Mouse (Mus musculus) embryonic facial prominence, embryonic 14.5 days (tissue): Measurements from ENCODE around the gene Sall1. TPM values are rescaled to one million over a fixed set of nuclear protein-coding genes. Genes with fewer than 3 reads are reported as not detected.

Source experiments
- ATAC-seq: fragments of 200-750 bp; cut with Nextera tagmentation; 2 replicates; pipeline ENCODE4 v1.8.0; 2017; ENCODE audit warnings: low read depth, moderate number of reproducible peaks, moderate TSS enrichment
- DNase-seq: peaks from one replicate; pipeline ENCODE4 v3.0.0-alpha.2; 2015; ENCODE audit warnings: low spot score
- H3K27ac ChIP-seq: fragments of 300-500 bp; sonication (generic); replicated peaks from 2 replicates; pipeline ENCODE4 v1.5.1; 2014; ENCODE audit warnings: low read depth, mild to moderate bottlenecking, low read length, moderate library complexity
- H3K27me3 ChIP-seq: fragments of 300-500 bp; sonication (generic); replicated peaks from 2 replicates; pipeline ENCODE4 v1.6.1; 2014; ENCODE audit warnings: low read length; ENCODE audit not compliant: control insufficient read depth, insufficient read depth
- H3K36me3 ChIP-seq: fragments of 300-500 bp; sonication (generic); 2 replicates; pipeline ENCODE4 v1.6.1; 2014; ENCODE audit warnings: low read length, mixed read lengths; ENCODE audit not compliant: control insufficient read depth, insufficient read depth
- H3K4me1 ChIP-seq: fragments of 300-500 bp; sonication (generic); 2 replicates; pipeline ENCODE4 v1.6.1; 2014; ENCODE audit warnings: antibody characterized with exemption, low read length; ENCODE audit not compliant: control insufficient read depth, insufficient read depth
- H3K4me2 ChIP-seq: fragments of 300-500 bp; sonication (generic); 2 replicates; pipeline ENCODE4 v1.6.1; 2014; ENCODE audit warnings: low read depth, mild to moderate bottlenecking, low read length, moderate library complexity, mixed read lengths
- H3K4me3 ChIP-seq: fragments of 300-500 bp; sonication (generic); 2 replicates; pipeline ENCODE4 v1.5.1; 2014; ENCODE audit warnings: low read depth, mild to moderate bottlenecking, low read length
- H3K9ac ChIP-seq: fragments of 300-500 bp; sonication (generic); 2 replicates; pipeline ENCODE4 v1.6.1; 2014; ENCODE audit warnings: low read depth, mild to moderate bottlenecking, low read length, moderate library complexity, mixed read lengths
- H3K9me3 ChIP-seq: fragments of 300-500 bp; sonication (generic); 2 replicates; pipeline ENCODE4 v1.6.1; 2016; ENCODE audit warnings: low read length; ENCODE audit not compliant: control insufficient read depth
- WGBS: fragments of 180-500 bp; shearing (Covaris S2); extraction: QIAGEN DNeasy Blood & Tissue Kit; methylation state at CpG from one replicate; pipeline ENCODE4 v1.1.7; 2014; 5-methylcytosine and 5-hydroxymethylcytosine counted together
- polyA plus RNA-seq: library from polyadenylated mRNA; unstranded; fragments of >200 nt; fragmentation: Nextera tagmentation; extraction: Ambion mirVana; gene quantifications from 2 replicates; pipeline ENCODE4 v1.2.1, GENCODE M21; 2014

The Sall1 gene
- polyA plus RNA-seq, 1 experiment from 2014 or later, result 1.3 TPM

- DNase-seq (no peak), ATAC-seq (no peak)
- no peaks in the 10 kb centered on the region for H3K9me3 ChIP-seq
- no peaks in the 10 kb centered on the region for H3K36me3 ChIP-seq
- H3K4me1 ChIP-seq, result no peaks in the 10 kb centered on the region
- peak overlapping the region; percentile 86 for H3K4me2 ChIP-seq
- peaks cover 95% of the 10 kb centered on the region for H3K27me3 ChIP-seq
- H3K4me3 ChIP-seq, result peak overlapping the region; percentile 50
- peak overlapping the region; percentile 70 for H3K9ac ChIP-seq
- H3K27ac ChIP-seq, result peak overlapping the region; percentile 58
- WGBS, result 0% methylated on average over 29 of the region's 35 CpGs
These were observed 1.9 kb downstream of the Sall1 start for GRCm38 (mm10) chr8:89042118-89042460.

GRCm38 (mm10) chr8:89041421-89042117 lies 2.4 kb downstream of the Sall1 start:
- peaks cover 95% of the 10 kb centered on the region for H3K27me3 ChIP-seq
- DNase-seq, result no peak

GRCm38 (mm10) chr8:89040751-89041420 lies 3.1 kb downstream of the Sall1 start:
- peak overlapping the region; percentile 86 for H3K4me2 ChIP-seq
- 6% methylated on average over 37 of the region's 40 CpGs for WGBS
- no peaks in the 10 kb centered on the region for H3K36me3 ChIP-seq
- peaks cover 93% of the 10 kb centered on the region for H3K27me3 ChIP-seq
- H3K27ac ChIP-seq, result no peak overlapping the region
- no peaks in the 10 kb centered on the region for H3K4me1 ChIP-seq
- no peak for DNase-seq
- no peak for ATAC-seq
- peak overlapping the region; percentile 46 for H3K9ac ChIP-seq
- H3K9me3 ChIP-seq, result no peaks in the 10 kb centered on the region
- H3K4me3 ChIP-seq, result peak overlapping the region; percentile 50

More at GRCm38 (mm10) chr8:89041421-89042117, 2.4 kb downstream of the Sall1 start:
- no peaks in the 10 kb centered on the region for H3K4me1 ChIP-seq
- H3K4me2 ChIP-seq, result peak overlapping the region; percentile 86
- peak overlapping the region; percentile 70 for H3K9ac ChIP-seq
- WGBS, result under 1% methylated on average over 54 of the region's 55 CpGs
- no peaks in the 10 kb centered on the region for H3K9me3 ChIP-seq
- no peaks in the 10 kb centered on the region for H3K36me3 ChIP-seq
- H3K27ac ChIP-seq, result peak overlapping the region; percentile 58
- ATAC-seq, result no peak
- peak overlapping the region; percentile 50 for H3K4me3 ChIP-seq

GRCm38 (mm10) chr8:89039890-89040289 lies 4.1 kb downstream of the Sall1 start:
- Histone ChIP-seq H3K4me3 (no peak overlapping the region), H3K36me3 (no peaks in the 10 kb centered on the region), H3K9me3 (no peaks in the 10 kb centered on the region), H3K27me3 (peaks cover 93% of the 10 kb centered on the region), H3K9ac (no peak overlapping the region), H3K4me1 (no peaks in the 10 kb centered on the region), H3K27ac (no peak overlapping the region), H3K4me2 (peak overlapping the region; percentile 14; the same call in 1 of the 2 replicates)
- 22% methylated on average over 6 of the region's 6 CpGs for WGBS
- ATAC-seq, result no peak
- DNase-seq, result no peak

GRCm38 (mm10) chr8:89038920-89039319 lies 5.0 kb downstream of the Sall1 start:
- Histone ChIP-seq H3K4me3 (no peak overlapping the region), H3K27me3 (peaks cover 85% of the 10 kb centered on the region), H3K36me3 (no peaks in the 10 kb centered on the region), H3K4me1 (no peaks in the 10 kb centered on the region), H3K27ac (no peak overlapping the region), H3K9me3 (no peaks in the 10 kb centered on the region), H3K4me2 (no peak overlapping the region), H3K9ac (no peak overlapping the region)
- 61% methylated on average over 4 of the region's 4 CpGs for WGBS
- DNase-seq, result no peak
- ATAC-seq, result no peak

- no peaks in the 10 kb centered on the region for H3K4me1 ChIP-seq
- peak; percentile 54 for DNase-seq
- no peaks in the 10 kb centered on the region for H3K36me3 ChIP-seq
- ATAC-seq, result no peak
- WGBS, result 13% methylated on average over 9 of the region's 9 CpGs
- no peak overlapping the region for H3K4me2 ChIP-seq
- no peak overlapping the region for H3K27ac ChIP-seq
- no peaks in the 10 kb centered on the region for H3K9me3 ChIP-seq
- H3K4me3 ChIP-seq, result no peak overlapping the region
- peaks cover 73% of the 10 kb centered on the region for H3K27me3 ChIP-seq
- H3K9ac ChIP-seq, result no peak overlapping the region
These were observed 6.3 kb downstream of the Sall1 start for GRCm38 (mm10) chr8:89037536-89038236.

- 84% methylated on average over 13 of the region's 13 CpGs for WGBS
- Histone ChIP-seq H3K4me1 (no peaks in the 10 kb centered on the region), H3K27ac (no peak overlapping the region), H3K9ac (no peak overlapping the region), H3K36me3 (no peaks in the 10 kb centered on the region), H3K4me3 (no peak overlapping the region), H3K9me3 (no peaks in the 10 kb centered on the region), H3K4me2 (no peak overlapping the region), H3K27me3 (peaks cover 40% of the 10 kb centered on the region)
- ATAC-seq (no peak), DNase-seq (no peak)
These were observed 11.6 kb downstream of the Sall1 start for GRCm38 (mm10) chr8:89032412-89032811.

GRCm38 (mm10) chr8:89028156-89028555 lies 15.8 kb downstream of the Sall1 start:
- DNase-seq (no peak), ATAC-seq (no peak)
- no peak overlapping the region for H3K4me2 ChIP-seq
- H3K27ac ChIP-seq, result no peak overlapping the region
- H3K4me1 ChIP-seq, result no peaks in the 10 kb centered on the region; the same call in 1 of the 2 replicates
- peaks cover 50% of the 10 kb centered on the region for H3K27me3 ChIP-seq
- no peaks in the 10 kb centered on the region for H3K36me3 ChIP-seq
- no peak overlapping the region for H3K4me3 ChIP-seq
- no peak overlapping the region for H3K9ac ChIP-seq
- WGBS, result 55% methylated on average over 12 of the region's 12 CpGs
- no peaks in the 10 kb centered on the region for H3K9me3 ChIP-seq
